Mouse (Mus musculus) gastrocnemius, postnatal 14 days (tissue): ENCODE measurements at regions not wholly inside any gene's neighbourhood (a gene's known extent, or its start where the extent isn't known, plus 50 kb on each side); places are given as distances from the start of the nearest gene placed in this dataset.

Experiments
- DNase-seq: peaks from one replicate; pipeline ENCODE4 v3.0.0; 2021; ENCODE audit warnings: mixed read lengths
- intact Hi-C: fragments of 180-260 bp; cut with DNase I; formaldehyde crosslinking; loops from one replicate; pipeline ENCODE4 v1.15.1; 2025; ENCODE audit warnings: low total_unique reads

GRCm38 (mm10) chr10:51956493-51956892 is 65.8 kb upstream of the Vgll2 start:
- intact Hi-C loops, result no loop called here
- no peak for DNase-seq

DNA sequence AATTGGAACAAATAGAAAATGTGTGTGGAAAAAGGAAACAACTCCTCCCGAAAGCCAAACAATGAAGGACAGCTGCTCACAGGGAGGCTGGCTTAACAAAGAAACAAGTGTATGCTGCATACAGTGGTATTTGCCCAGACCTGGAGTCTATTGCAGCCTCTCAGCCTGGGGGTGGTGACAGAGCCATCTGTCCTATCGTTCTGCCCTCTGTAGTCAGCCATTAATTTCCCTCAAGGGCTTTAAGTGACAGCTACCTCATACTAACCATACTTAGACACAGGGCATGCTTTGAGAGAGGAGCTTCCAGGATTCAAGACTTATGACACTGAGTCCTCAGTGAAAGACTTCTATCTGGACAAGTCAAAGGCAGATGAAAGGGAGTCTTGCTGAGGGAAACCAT is 60.8 kb upstream of the Vgll2 start:
- intact Hi-C loops, result no loop called here

DNA sequence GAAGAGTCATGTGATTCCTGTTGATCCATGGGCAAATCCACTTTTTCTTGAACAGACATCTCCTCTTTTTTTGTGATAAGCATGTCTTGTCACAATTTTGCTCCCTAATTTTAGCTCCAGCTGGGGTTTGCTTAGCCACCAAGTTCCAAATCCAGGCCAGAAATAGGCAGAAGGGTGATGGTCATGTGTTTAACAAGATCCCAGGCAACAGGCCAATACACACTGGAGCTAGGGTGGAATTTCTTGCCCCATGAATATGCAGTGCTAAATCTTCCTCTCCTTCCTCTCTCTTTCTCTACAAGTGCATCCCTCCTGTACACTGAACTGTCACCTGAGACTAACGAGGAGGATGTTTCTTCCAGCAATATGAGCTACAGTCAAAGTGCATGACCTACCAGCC is 58.6 kb upstream of the Vgll2 start:
- intact Hi-C loops, result no loop called here
- no peak for DNase-seq

More for the DNA sequence above, 60.8 kb upstream of the Vgll2 start:
- no peak for DNase-seq

DNA sequence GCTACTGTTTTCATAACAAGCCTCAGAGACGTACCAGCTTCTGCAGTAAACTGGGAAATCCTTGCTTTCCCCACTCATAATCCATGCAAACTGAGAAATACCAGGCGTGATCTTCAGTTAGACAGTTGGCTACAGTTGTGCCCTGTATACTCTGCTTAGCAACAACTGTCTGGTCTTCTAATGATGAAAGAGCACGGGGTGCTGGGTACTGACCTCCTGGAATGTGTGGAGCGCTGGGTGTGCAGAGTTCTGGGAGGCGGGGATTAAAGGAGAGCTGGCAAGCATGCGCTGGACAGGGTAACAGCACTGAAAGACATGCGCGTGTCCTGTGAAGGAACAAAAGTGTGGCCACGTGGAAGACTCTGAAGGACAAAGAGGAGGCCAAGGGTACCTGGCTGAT is 52.2 kb upstream of the Vgll2 start:
- no peak for DNase-seq
- intact Hi-C loops, result no loop called here
